Mouse (Mus musculus) heart, postnatal 0 days (tissue): ENCODE results near the gene Prpf38a. TPM values are rescaled to one million over a fixed set of nuclear protein-coding genes. Genes with fewer than 3 reads are reported as not detected.
A peak's percentile ranks its signal among the peaks of the same experiment; 100 is the strongest.

Experiments
- ATAC-seq: fragments of 200-750 bp; cut with Nextera tagmentation; 2 replicates; pipeline ENCODE4 v1.8.0; 2017; ENCODE audit warnings: low read depth, moderate number of reproducible peaks, moderate library complexity; ENCODE audit not compliant: insufficient read depth
- DNase-seq: peaks from one replicate; pipeline ENCODE4 v3.0.0-alpha.2; 2016; ENCODE audit warnings: low spot score
- H3K27ac ChIP-seq: fragments of 300-500 bp; sonication (generic); 2 replicates; pipeline ENCODE4 v1.5.1; 2014; ENCODE audit warnings: low read depth, mild to moderate bottlenecking
- H3K27me3 ChIP-seq: fragments of 300-500 bp; sonication (generic); 2 replicates; pipeline ENCODE4 v1.6.1; 2014; ENCODE audit warnings: low read length, mixed read lengths; ENCODE audit not compliant: control insufficient read depth, insufficient read depth
- H3K36me3 ChIP-seq: fragments of 300-500 bp; sonication (generic); replicated peaks from 2 replicates; pipeline ENCODE4 v1.6.1; 2014; ENCODE audit warnings: low read length, mixed read lengths; ENCODE audit not compliant: control insufficient read depth, insufficient read depth
- H3K4me1 ChIP-seq: fragments of 300-500 bp; sonication (generic); 2 replicates; pipeline ENCODE4 v1.6.1; 2014; ENCODE audit warnings: antibody characterized with exemption; ENCODE audit not compliant: control insufficient read depth, insufficient read depth
- H3K4me2 ChIP-seq: fragments of 300-500 bp; sonication (generic); 2 replicates; pipeline ENCODE4 v1.6.1; 2014; ENCODE audit warnings: low read depth, mild to moderate bottlenecking, low read length, moderate library complexity
- H3K4me3 ChIP-seq: fragments of 300-500 bp; sonication (generic); 2 replicates; pipeline ENCODE4 v1.5.1; 2014; ENCODE audit warnings: low read depth, low read length
- H3K9ac ChIP-seq: fragments of 300-500 bp; sonication (generic); replicated peaks from 2 replicates; pipeline ENCODE4 v1.6.1; 2014; ENCODE audit warnings: low read depth, low read length, mixed read lengths
- H3K9me3 ChIP-seq: fragments of 300-500 bp; sonication (generic); replicated peaks from 2 replicates; pipeline ENCODE4 v1.6.1; 2016; ENCODE audit warnings: low read length; ENCODE audit not compliant: control insufficient read depth
- CTCF ChIP-seq: IDR thresholded peaks from 2 replicates; pipeline ENCODE4 v1.5.1; 2016; ENCODE audit warnings: antibody characterized with exemption, control low read depth, low read depth
- EP300 ChIP-seq: IDR thresholded peaks from 2 replicates; pipeline ENCODE4 v1.6.1; 2016; ENCODE audit warnings: antibody characterized with exemption, low read depth
- WGBS: fragments of 180-500 bp; shearing (Covaris S2); extraction: QIAGEN DNeasy Blood & Tissue Kit; methylation state at CpG from one replicate; pipeline ENCODE4 v1.1.7; 2014; 5-methylcytosine and 5-hydroxymethylcytosine counted together
- polyA plus RNA-seq: library from polyadenylated mRNA; unstranded; fragments of >200 nt; fragmentation: Nextera tagmentation; extraction: Ambion mirVana; gene quantifications from 2 replicates; pipeline ENCODE4 v1.2.1, GENCODE M21; 2015
- total RNA-seq: library from RNA; depleted of rRNA; stranded (reverse); fragments of >200 nt; gene quantifications from 2 replicates; pipeline ENCODE4 v1.2.3, GENCODE M21; 2014; ENCODE audit warnings: low replicate concordance; rRNA removed

Prpf38a gene
- total and polyA plus RNA-seq, 2 experiments from 2014 or later = 18.3 to 41.2 TPM

GRCm38 (mm10) chr4:108595785-108596184 is 16.6 kb upstream of the Prpf38a start:
- DNase-seq = no peak
- H3K27me3 ChIP-seq = no peaks in the 10 kb centered on the region
- WGBS = 89% methylated on average over 1 of the region's 1 CpGs
- H3K4me1 ChIP-seq = no peaks in the 10 kb centered on the region
- no peak overlapping the region for H3K4me2 ChIP-seq
- no peak overlapping the region for H3K27ac ChIP-seq
- H3K36me3 ChIP-seq = peaks cover 3% of the 10 kb centered on the region; the same call in 1 of the 2 replicates
- no peak for ATAC-seq
- H3K4me3 ChIP-seq = no peak overlapping the region
- no peaks in the 10 kb centered on the region for H3K9me3 ChIP-seq
- H3K9ac ChIP-seq = no peak overlapping the region
- TF ChIP-seq CTCF = no peak

GRCm38 (mm10) chr4:108593376-108593775 is 14.2 kb upstream of the Prpf38a start:
- Histone ChIP-seq H3K4me3 (no peak overlapping the region), H3K9me3 (no peaks in the 10 kb centered on the region), H3K36me3 (no peaks in the 10 kb centered on the region; the same call in 1 of the 2 replicates), H3K27ac (peak overlapping the region; percentile 36), H3K9ac (no peak overlapping the region), H3K4me2 (no peak overlapping the region), H3K27me3 (no peaks in the 10 kb centered on the region), H3K4me1 (no peaks in the 10 kb centered on the region)
- TF ChIP-seq CTCF (no peak), EP300 (no peak)
- 30% methylated on average over 2 of the region's 2 CpGs for WGBS
- DNase-seq (peak; percentile 15), ATAC-seq (no peak)

GRCm38 (mm10) chr4:108579743-108580411 is 741 bp upstream of the Prpf38a start:
- Histone ChIP-seq H3K4me3 (peak overlapping the region; percentile 95), H3K9ac (peak overlapping the region; percentile 78), H3K27ac (peak overlapping the region; percentile 78; the same call in 1 of the 2 replicates), H3K9me3 (no peaks in the 10 kb centered on the region), H3K4me2 (peak overlapping the region; percentile 93), H3K36me3 (peaks cover 11% of the 10 kb centered on the region), H3K4me1 (peaks cover 13% of the 10 kb centered on the region; the same call in 1 of the 2 replicates), H3K27me3 (no peaks in the 10 kb centered on the region)
- DNase-seq (no peak), ATAC-seq (no peak)
- no peak for TF ChIP-seq CTCF
- no peak for TF ChIP-seq EP300
- WGBS = under 1% methylated on average over 16 of the region's 16 CpGs

- 92% methylated on average over 3 of the region's 3 CpGs for WGBS
- H3K27ac ChIP-seq = no peak overlapping the region
- H3K27me3 ChIP-seq = no peaks in the 10 kb centered on the region
- no peak overlapping the region for H3K9ac ChIP-seq
- DNase-seq (no peak), ATAC-seq (no peak)
- H3K4me1 ChIP-seq = peaks cover 3% of the 10 kb centered on the region; the same call in 1 of the 2 replicates
- no peak for TF ChIP-seq EP300
- TF ChIP-seq CTCF = no peak
- peaks cover 59% of the 10 kb centered on the region for H3K36me3 ChIP-seq
- H3K4me2 ChIP-seq = no peak overlapping the region
- no peaks in the 10 kb centered on the region for H3K9me3 ChIP-seq
- no peak overlapping the region for H3K4me3 ChIP-seq
Observed at GRCm38 (mm10) chr4:108572644-108573043, 6.5 kb downstream of the Prpf38a start.

GRCm38 (mm10) chr4:108565026-108565425 is 14.1 kb downstream of the Prpf38a start:
- WGBS = 68% methylated on average over 1 of the region's 1 CpGs
- Histone ChIP-seq H3K4me3 (no peak overlapping the region), H3K4me2 (no peak overlapping the region), H3K27me3 (no peaks in the 10 kb centered on the region), H3K27ac (no peak overlapping the region), H3K9me3 (no peaks in the 10 kb centered on the region), H3K36me3 (peaks cover 81% of the 10 kb centered on the region), H3K9ac (no peak overlapping the region), H3K4me1 (no peaks in the 10 kb centered on the region)
- ATAC-seq = no peak
- no peak for DNase-seq
- TF ChIP-seq EP300 (no peak), CTCF (no peak)

- Histone ChIP-seq H3K27me3 (no peaks in the 10 kb centered on the region), H3K4me1 (no peaks in the 10 kb centered on the region), H3K9me3 (no peaks in the 10 kb centered on the region), H3K4me2 (no peak overlapping the region), H3K36me3 (peaks cover 17% of the 10 kb centered on the region), H3K9ac (no peak overlapping the region), H3K4me3 (no peak overlapping the region), H3K27ac (no peak overlapping the region)
- WGBS = 93% methylated on average over 2 of the region's 2 CpGs
- DNase-seq (no peak), ATAC-seq (no peak)
- TF ChIP-seq EP300 = no peak
- no peak for TF ChIP-seq CTCF
Observed at GRCm38 (mm10) chr4:108539701-108540100, 39.4 kb downstream of the Prpf38a start.

Other genes with a start within 250 kb of the Prpf38a start
- gene Shisal2a, start 196.0 kb downstream of the Prpf38a start, total RNA-seq = 2.2 TPM in 1 of 2 replicates, not detected in the other
- 1.4 and 2.0 TPM in 2 replicates for gene Shisal2a, start 196.0 kb downstream of the Prpf38a start, polyA plus RNA-seq
- gene Gpx7, start 172.4 kb downstream of the Prpf38a start, total RNA-seq = 62.7 and 74.2 TPM in 2 replicates
- 51.7 and 52.3 TPM in 2 replicates for gene Gpx7, start 172.4 kb downstream of the Prpf38a start, polyA plus RNA-seq
- 30.2 and 56.3 TPM in 2 replicates for gene Tut4, start 119.9 kb downstream of the Prpf38a start, total RNA-seq
- 35.8 and 38.9 TPM in 2 replicates for gene Tut4, start 119.9 kb downstream of the Prpf38a start, polyA plus RNA-seq
- gene Orc1, start 87 bp upstream of the Prpf38a start, total RNA-seq = 1.4 and 2.0 TPM in 2 replicates
- gene Orc1, start 87 bp upstream of the Prpf38a start, polyA plus RNA-seq = 1.3 and 1.7 TPM in 2 replicates
- gene Cc2d1b, start 40.6 kb upstream of the Prpf38a start, total RNA-seq = 24.4 and 28.8 TPM in 2 replicates
- gene Cc2d1b, start 40.6 kb upstream of the Prpf38a start, polyA plus RNA-seq = 11.2 and 12.3 TPM in 2 replicates
- gene 3110021N24Rik, start 140.3 kb upstream of the Prpf38a start, total RNA-seq = not detected in 2 replicates
- gene 3110021N24Rik, start 140.3 kb upstream of the Prpf38a start, polyA plus RNA-seq = 1.6 and 1.9 TPM in 2 replicates
- 9.8 and 10.8 TPM in 2 replicates for gene Zfyve9, start 201.5 kb upstream of the Prpf38a start, total RNA-seq
- gene Zfyve9, start 201.5 kb upstream of the Prpf38a start, polyA plus RNA-seq = 2.9 and 3.1 TPM in 2 replicates